Mouse (Mus musculus) heart, embryonic 11.5 days (tissue): ENCODE data around the gene Pkn2. TPM values are rescaled to one million over a fixed set of nuclear protein-coding genes. Genes with fewer than 3 reads are reported as not detected.

Source experiments
- ATAC-seq: fragments of 200-750 bp; cut with Nextera tagmentation; replicated peaks from 2 replicates; pipeline ENCODE4 v1.8.0; 2017; ENCODE audit warnings: moderate library complexity; ENCODE audit not compliant: insufficient number of reproducible peaks, low FRiP score, low TSS enrichment
- H3K27ac ChIP-seq: fragments of 300-500 bp; sonication (generic); 2 replicates; pipeline ENCODE4 v1.5.1; 2014; ENCODE audit warnings: mild to moderate bottlenecking, low read depth, low read length
- H3K27me3 ChIP-seq: fragments of 300-500 bp; sonication (generic); 2 replicates; pipeline ENCODE4 v1.6.1; 2014; ENCODE audit warnings: mild to moderate bottlenecking, low read length, mixed read lengths; ENCODE audit not compliant: control insufficient read depth, insufficient read depth
- H3K36me3 ChIP-seq: fragments of 300-500 bp; sonication (generic); 2 replicates; pipeline ENCODE4 v1.6.1; 2014; ENCODE audit warnings: mild to moderate bottlenecking, low read length, moderate library complexity, mixed read lengths; ENCODE audit not compliant: control insufficient read depth, insufficient read depth
- H3K4me1 ChIP-seq: fragments of 300-500 bp; sonication (generic); 2 replicates; pipeline ENCODE4 v1.6.1; 2014; ENCODE audit warnings: low read length; ENCODE audit not compliant: control insufficient read depth, insufficient read depth
- H3K4me2 ChIP-seq: fragments of 300-500 bp; sonication (generic); 2 replicates; pipeline ENCODE4 v1.6.1; 2014; ENCODE audit warnings: mild to moderate bottlenecking, moderate library complexity
- H3K4me3 ChIP-seq: fragments of 300-500 bp; sonication (generic); 2 replicates; pipeline ENCODE4 v1.5.1; 2014; ENCODE audit warnings: low read depth, low read length
- H3K9ac ChIP-seq: fragments of 300-500 bp; sonication (generic); 2 replicates; pipeline ENCODE4 v1.6.1; 2014; ENCODE audit warnings: mild to moderate bottlenecking, low read depth, low read length, moderate library complexity
- H3K9me3 ChIP-seq: fragments of 300-500 bp; sonication (generic); replicated peaks from 2 replicates; pipeline ENCODE4 v1.6.1; 2016; ENCODE audit warnings: low read length; ENCODE audit not compliant: control insufficient read depth
- WGBS: fragments of 180-500 bp; shearing (Covaris S2); extraction: QIAGEN DNeasy Blood & Tissue Kit; methylation state at CpG from one replicate; pipeline ENCODE4 v1.1.7; 2014; ENCODE audit not compliant: insufficient replicate concordance; 5-methylcytosine and 5-hydroxymethylcytosine counted together
- polyA plus RNA-seq: library from polyadenylated mRNA; unstranded; fragments of >200 nt; fragmentation: Nextera tagmentation; extraction: Ambion mirVana; gene quantifications from 2 replicates; pipeline ENCODE4 v1.2.1, GENCODE M21; 2014

The Pkn2 gene
- polyA plus RNA-seq, 1 experiment from 2014 or later = 41.8 TPM

DNA sequence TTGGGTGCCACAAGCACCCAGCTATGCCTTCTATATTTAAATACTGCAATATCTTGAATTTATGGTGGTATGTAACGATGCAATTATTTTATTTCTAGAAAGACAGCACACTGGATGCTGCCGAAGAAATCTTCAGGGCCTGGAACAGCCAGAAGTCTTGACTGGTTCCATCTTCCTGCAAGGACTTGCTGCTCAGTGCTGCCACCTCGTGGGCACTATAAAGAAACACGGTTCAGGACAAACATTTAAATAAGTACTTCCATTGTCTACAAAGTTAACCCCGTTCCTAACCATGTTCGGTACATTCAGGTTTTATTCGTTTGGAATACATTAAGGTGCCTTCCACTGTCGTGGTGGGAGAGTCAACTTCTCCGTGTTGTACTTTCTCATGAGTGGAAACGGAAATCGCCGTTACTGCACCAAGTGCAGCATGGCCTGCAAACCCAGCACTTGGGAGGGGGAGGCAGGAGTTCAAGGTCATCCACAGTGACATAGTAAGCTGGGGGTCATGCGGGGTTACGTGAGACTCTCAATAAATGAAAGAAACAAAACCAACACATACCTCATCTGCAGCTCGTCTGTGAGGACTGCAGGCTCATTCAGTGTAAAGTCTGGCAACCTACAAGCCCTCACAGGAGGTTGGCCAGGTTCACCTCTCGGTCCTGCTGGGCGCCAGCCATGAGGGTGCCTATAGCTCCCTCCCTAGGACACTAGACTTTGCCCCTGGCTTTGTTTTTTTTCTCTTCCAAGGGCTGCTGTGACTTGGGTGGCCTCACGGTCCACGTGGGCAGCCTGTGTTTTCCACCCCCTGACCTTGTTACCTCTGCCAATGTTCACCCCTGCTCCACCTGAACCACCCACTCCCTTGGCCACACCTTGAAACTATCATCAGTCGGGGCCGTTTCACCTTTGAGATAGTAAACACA lies 137.6 kb downstream of the Pkn2 start:
- Histone ChIP-seq H3K4me2 (no peak overlapping the region), H3K27me3 (no peaks in the 10 kb centered on the region), H3K4me3 (no peak overlapping the region), H3K9me3 (no peaks in the 10 kb centered on the region), H3K4me1 (no peaks in the 10 kb centered on the region), H3K36me3 (no peaks in the 10 kb centered on the region), H3K27ac (no peak overlapping the region), H3K9ac (no peak overlapping the region)
- no peak; the same call in 1 of the 2 replicates for ATAC-seq
- 57% methylated on average over 21 of the region's 21 CpGs for WGBS

Other genes with a start within 250 kb of the Pkn2 start
- gene Kyat3, start 181.0 kb downstream of the Pkn2 start, polyA plus RNA-seq = 9.5 and 11.3 TPM in 2 replicates
- 59.2 and 61.4 TPM in 2 replicates for gene Gtf2b, start 117.0 kb downstream of the Pkn2 start, polyA plus RNA-seq